Mouse (Mus musculus): ENCODE measurements around the gene Ap4b1. TPM values are rescaled to one million over a fixed set of nuclear protein-coding genes. Genes with fewer than 3 reads are reported as not detected.
"Not testable (repeated sequence)": the region's sequence is repeated elsewhere in the genome, so short reads cannot be mapped to it uniquely, and the experiment has no call there.

Gene Ap4b1
- polyA plus RNA-seq, 1 experiment from 2014 or later: 19.1 TPM

DNA sequence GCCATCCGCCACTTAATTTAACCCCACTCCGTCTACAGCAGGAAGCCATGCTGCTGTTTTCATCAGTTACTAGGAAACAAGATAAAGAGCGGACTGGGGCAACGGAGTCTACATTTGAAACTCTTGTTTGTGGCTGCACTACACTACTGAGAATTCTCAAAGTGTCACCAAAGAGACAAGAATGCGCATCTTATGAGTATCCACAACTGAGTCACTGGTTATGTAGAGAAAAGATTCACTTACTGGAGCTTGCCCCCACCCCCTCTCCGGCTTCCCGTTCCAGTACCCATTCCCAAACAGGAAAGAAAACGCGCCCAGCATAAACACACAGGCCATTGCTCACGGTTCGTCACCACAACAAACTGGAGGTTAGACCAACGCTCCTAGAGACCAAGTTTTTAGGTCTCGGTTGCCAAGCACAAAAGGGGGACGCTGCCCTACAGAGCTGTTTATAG is 19.4 kb upstream of the Ap4b1 start:
- Histone ChIP-seq H3K4me1 (ENCODE audit: insufficient read depth) (peaks cover 5% of the 10 kb centered on the region; the same call in 1 of the 2 replicates), H3K27me3 (ENCODE audit: insufficient read depth, low read length) (no peaks in the 10 kb centered on the region), H3K9me3 (ENCODE audit: low read depth, low read length) (no peaks in the 10 kb centered on the region), H3K4me3 (ENCODE audit: low read depth, low read length) (peak overlapping the region; percentile 93), H3K4me2 (peak overlapping the region; percentile 67), H3K27ac (ENCODE audit: low read depth) (peak overlapping the region; percentile 82), H3K9ac (peak overlapping the region; percentile 95), H3K36me3 (ENCODE audit: insufficient read depth) (no peaks in the 10 kb centered on the region)
- 2% methylated on average over 14 of the region's 14 CpGs for WGBS
- ATAC-seq (ENCODE audit: insufficient read depth) (no peak), DNase-seq (peak; percentile 75)
- no peak for TF ChIP-seq CTCF (IDR thresholded peaks at IDR 0.05; ENCODE audit: low read depth)

DNA sequence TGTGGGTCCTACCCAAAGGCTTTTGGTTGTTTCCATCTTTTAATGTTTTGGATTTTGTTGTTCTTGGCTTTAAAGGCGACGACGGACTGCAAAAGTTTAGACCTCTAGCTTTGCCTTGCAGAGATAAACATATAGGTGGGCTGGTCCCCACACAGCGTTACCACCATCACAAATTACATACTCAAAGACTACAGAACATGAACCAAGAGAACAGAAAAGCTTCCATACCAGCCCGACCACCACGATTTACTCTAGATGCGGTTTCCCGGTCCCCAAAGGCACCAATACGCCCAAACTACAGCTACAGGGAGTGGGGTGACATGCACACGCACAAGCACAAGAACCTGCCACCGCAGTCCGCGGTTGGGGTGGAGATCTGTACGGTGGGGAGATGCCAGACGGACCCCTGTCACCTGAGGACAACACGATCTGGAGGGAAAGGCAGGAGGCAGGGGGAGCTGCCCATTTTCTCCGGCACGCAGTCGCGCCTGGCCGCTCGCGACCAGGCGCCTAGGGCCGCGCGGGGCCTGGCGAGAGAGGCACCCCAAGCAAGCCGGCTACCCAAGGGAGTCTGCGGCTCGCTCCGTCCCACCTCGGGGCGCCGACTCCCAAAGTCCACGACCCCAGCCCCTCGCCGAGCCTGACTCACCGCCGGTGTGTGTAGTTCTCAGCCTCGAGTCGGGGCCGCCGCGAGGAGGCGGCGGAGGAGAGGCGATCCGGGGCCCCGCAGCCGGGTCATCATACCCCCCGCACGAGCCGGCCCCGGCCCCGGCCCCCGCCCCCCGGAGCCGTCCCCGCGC is 18.8 kb upstream of the Ap4b1 start:
- peak; percentile 78 for ATAC-seq (ENCODE audit: insufficient read depth)

DNA sequence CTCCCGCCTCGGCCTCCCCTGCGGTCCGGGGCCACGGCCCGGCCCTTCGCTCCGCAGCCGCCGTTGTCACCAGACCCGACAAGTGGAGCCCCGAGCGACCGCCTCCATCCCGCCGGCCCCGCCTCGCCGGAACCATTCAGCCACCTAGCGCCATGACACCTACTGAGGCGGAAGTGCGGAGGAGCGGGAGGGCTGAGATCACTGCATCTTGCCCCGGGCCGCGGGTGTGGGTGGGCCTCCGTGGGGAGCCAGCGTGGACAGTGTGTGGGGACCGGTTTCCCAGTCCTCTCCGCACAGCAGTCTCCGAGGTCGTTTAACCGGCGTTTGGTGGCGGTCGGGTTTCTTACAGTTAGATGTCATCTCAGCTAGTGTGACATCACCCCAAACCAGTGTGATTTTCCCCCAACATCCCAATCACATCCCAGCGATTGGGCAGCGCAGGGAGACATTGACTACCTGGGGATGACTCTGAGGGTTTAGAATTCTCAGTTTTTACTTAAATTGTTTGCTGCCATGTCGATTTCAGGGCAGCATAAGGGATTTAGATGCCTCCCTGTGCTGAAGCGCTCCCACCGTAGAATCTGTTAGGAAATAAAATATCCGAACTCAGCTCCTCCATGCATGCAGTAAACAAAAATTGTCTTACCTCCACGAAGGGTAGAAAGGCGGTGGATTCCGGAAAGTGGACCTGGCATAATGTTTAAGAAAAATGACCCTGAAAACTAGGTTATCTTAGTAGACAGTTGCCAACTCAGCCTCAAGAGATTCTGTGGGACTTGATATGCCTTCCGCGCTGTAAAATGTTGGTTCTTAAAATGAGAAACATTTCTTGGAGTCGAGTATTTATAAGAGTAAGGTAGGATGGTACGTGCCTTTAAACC is 17.9 kb upstream of the Ap4b1 start, which contains the start of gene Hipk1:
TSS of gene Hipk1 (minus strand) at position 334 of the 881 bp plus-strand sequence.
- ATAC-seq (ENCODE audit: insufficient read depth) (peak; percentile 97), DNase-seq (peak; percentile 95)
- H3K27ac ChIP-seq (ENCODE audit: low read depth): peak within 1 kb of the TSS; percentile 82
- H3K36me3 ChIP-seq (ENCODE audit: insufficient read depth): no peaks in the 10 kb centered on the region
- 9% methylated on average over 49 of the region's 49 CpGs for WGBS
- peak within 1 kb of the TSS; percentile 95 for H3K9ac ChIP-seq
- H3K4me2 ChIP-seq: peak within 1 kb of the TSS; percentile 67
- no peak for TF ChIP-seq CTCF (IDR thresholded peaks at IDR 0.05; ENCODE audit: low read depth)
- H3K4me3 ChIP-seq (ENCODE audit: low read depth, low read length): peak within 1 kb of the TSS; percentile 93
- no peaks in the 10 kb centered on the region for H3K27me3 ChIP-seq (ENCODE audit: insufficient read depth, low read length)
- no peaks in the 10 kb centered on the region for H3K9me3 ChIP-seq (ENCODE audit: low read depth, low read length)
- peaks cover 5% of the 10 kb centered on the region; the same call in 1 of the 2 replicates for H3K4me1 ChIP-seq (ENCODE audit: insufficient read depth)

More for the DNA sequence above, 18.8 kb upstream of the Ap4b1 start:
- Histone ChIP-seq H3K9me3 (ENCODE audit: low read depth, low read length) (no peaks in the 10 kb centered on the region), H3K9ac (peak overlapping the region; percentile 95), H3K27me3 (ENCODE audit: insufficient read depth, low read length) (no peaks in the 10 kb centered on the region), H3K27ac (ENCODE audit: low read depth) (peak overlapping the region; percentile 82), H3K4me2 (peak overlapping the region; percentile 67), H3K4me3 (ENCODE audit: low read depth, low read length) (peak overlapping the region; percentile 93), H3K4me1 (ENCODE audit: insufficient read depth) (peaks cover 5% of the 10 kb centered on the region; the same call in 1 of the 2 replicates), H3K36me3 (ENCODE audit: insufficient read depth) (no peaks in the 10 kb centered on the region)
- DNase-seq: peak; percentile 46
- 0% methylated on average over 46 of the region's 61 CpGs for WGBS
- no peak for TF ChIP-seq CTCF (IDR thresholded peaks at IDR 0.05; ENCODE audit: low read depth)

DNA sequence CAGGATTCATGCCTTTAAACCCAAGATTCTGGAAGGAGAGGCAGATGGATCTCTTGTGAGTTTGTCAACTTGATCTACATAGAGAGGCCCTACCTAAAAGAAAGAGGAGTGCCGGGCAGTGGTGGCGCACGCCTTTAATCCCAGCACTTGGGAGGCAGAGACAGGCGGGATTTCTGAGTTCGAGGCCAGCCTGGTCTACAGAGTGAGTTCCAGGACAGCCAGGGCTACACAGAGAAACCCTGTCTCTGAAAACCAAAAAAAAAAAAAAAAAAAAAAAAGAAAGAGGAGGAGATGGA is 17.3 kb upstream of the Ap4b1 start:
- not testable (repeated sequence) for H3K9ac ChIP-seq; ATAC-seq (ENCODE audit: insufficient read depth); H3K36me3 ChIP-seq (ENCODE audit: insufficient read depth); H3K4me3 ChIP-seq (ENCODE audit: low read depth, low read length); H3K27ac ChIP-seq (ENCODE audit: low read depth); H3K27me3 ChIP-seq (ENCODE audit: insufficient read depth, low read length); H3K9me3 ChIP-seq (ENCODE audit: low read depth, low read length); H3K4me1 ChIP-seq (ENCODE audit: insufficient read depth); DNase-seq
- peak overlapping the region; percentile 67 for H3K4me2 ChIP-seq
- 79% methylated on average over 5 of the region's 5 CpGs for WGBS

DNA sequence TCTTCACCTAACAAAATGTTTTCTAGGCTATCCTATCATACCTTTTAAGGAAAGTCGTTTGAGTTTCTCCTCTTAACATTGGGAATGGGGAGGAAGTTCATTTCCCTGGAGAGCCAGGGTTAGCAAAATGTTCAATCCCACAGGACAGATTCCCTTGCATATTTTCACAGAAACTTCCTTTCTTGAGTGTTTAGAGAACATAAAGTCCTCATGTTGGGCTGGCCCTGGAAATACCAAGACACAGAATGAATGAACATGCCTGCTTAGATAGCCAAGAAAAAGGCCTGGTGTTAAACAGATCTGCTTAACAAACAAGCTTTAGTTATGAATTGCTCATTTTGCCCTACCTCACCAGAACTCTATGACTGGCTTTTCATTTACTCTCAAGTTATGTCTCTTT is 16.8 kb upstream of the Ap4b1 start:
- no peaks in the 10 kb centered on the region for H3K36me3 ChIP-seq (ENCODE audit: insufficient read depth)
- no peaks in the 10 kb centered on the region for H3K27me3 ChIP-seq (ENCODE audit: insufficient read depth, low read length)
- DNase-seq: no peak
- peaks cover 5% of the 10 kb centered on the region; the same call in 1 of the 2 replicates for H3K4me1 ChIP-seq (ENCODE audit: insufficient read depth)
- ATAC-seq (ENCODE audit: insufficient read depth): no peak
- 84% methylated on average over 1 of the region's 1 CpGs for WGBS
- H3K4me2 ChIP-seq: no peak overlapping the region
- TF ChIP-seq CTCF (IDR thresholded peaks at IDR 0.05; ENCODE audit: low read depth): no peak
- H3K27ac ChIP-seq (ENCODE audit: low read depth): no peak overlapping the region
- H3K9me3 ChIP-seq (ENCODE audit: low read depth, low read length): no peaks in the 10 kb centered on the region
- no peak overlapping the region for H3K9ac ChIP-seq
- no peak overlapping the region for H3K4me3 ChIP-seq (ENCODE audit: low read depth, low read length)

DNA sequence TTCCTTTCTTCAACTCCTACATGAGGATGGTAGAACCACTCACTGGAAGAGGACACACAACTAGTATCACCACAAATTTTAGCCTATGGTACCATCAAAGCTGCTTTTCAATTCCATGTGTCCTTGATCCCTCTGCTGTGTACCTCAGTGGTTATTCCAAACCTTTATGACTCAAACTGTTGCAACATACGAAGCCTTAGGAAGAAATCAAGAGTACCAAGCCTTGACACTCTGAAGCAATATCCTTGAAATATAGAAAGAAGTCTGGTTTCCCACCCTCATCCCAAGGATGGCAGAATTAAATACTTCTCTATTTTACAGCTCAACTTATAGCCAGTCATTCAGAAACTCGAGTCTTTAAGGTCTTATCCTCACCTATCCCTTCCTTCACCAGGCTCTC is 12.9 kb upstream of the Ap4b1 start:
- Histone ChIP-seq H3K4me3 (ENCODE audit: low read depth, low read length) (no peak overlapping the region), H3K36me3 (ENCODE audit: insufficient read depth) (no peaks in the 10 kb centered on the region), H3K27me3 (ENCODE audit: insufficient read depth, low read length) (no peaks in the 10 kb centered on the region), H3K27ac (ENCODE audit: low read depth) (no peak overlapping the region), H3K9ac (no peak overlapping the region), H3K4me1 (ENCODE audit: insufficient read depth) (no peaks in the 10 kb centered on the region), H3K9me3 (ENCODE audit: low read depth, low read length) (no peaks in the 10 kb centered on the region), H3K4me2 (no peak overlapping the region)
- WGBS: 54% methylated on average over 2 of the region's 2 CpGs
- DNase-seq (no peak), ATAC-seq (ENCODE audit: insufficient read depth) (no peak)
- no peak for TF ChIP-seq CTCF (IDR thresholded peaks at IDR 0.05; ENCODE audit: low read depth)

DNA sequence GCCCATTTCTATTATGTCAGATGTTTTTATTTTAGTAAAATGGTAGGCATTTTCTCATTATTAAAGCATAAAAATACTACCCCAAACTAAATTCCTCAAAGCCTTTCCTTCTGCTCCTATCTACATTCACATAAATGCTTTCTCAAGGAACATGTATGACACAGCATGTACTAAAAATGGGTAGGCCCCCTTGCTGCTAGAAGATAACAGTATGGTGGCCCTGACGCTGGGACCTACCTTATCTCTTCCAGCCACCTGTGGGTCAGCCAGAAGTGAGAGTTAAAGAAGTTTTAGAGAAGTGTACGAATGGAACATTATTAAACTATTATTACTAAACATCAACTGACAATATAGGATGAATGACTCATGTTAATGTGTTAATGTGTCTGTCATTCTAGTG is 9.8 kb upstream of the Ap4b1 start:
- 63% methylated on average over 2 of the region's 2 CpGs for WGBS
- Histone ChIP-seq H3K4me1 (ENCODE audit: insufficient read depth) (peaks cover 6% of the 10 kb centered on the region), H3K9me3 (ENCODE audit: low read depth, low read length) (no peaks in the 10 kb centered on the region), H3K4me3 (ENCODE audit: low read depth, low read length) (no peak overlapping the region), H3K27me3 (ENCODE audit: insufficient read depth, low read length) (no peaks in the 10 kb centered on the region), H3K27ac (ENCODE audit: low read depth) (no peak overlapping the region), H3K36me3 (ENCODE audit: insufficient read depth) (peaks cover 24% of the 10 kb centered on the region), H3K4me2 (no peak overlapping the region), H3K9ac (no peak overlapping the region)
- no peak for TF ChIP-seq CTCF (IDR thresholded peaks at IDR 0.05; ENCODE audit: low read depth)
- no peak for DNase-seq
- ATAC-seq (ENCODE audit: insufficient read depth): no peak; the same call in 1 of the 2 replicates

Data from lung, embryonic 14.5 days (tissue).